Mouse (Mus musculus): ENCODE measurements around the gene Poc1a.

GRCm38 (mm10) chr9:106394649-106395602 is 114.1 kb downstream of the Poc1a start:
- no peak for TF ChIP-seq CTCF (IDR thresholded peaks at IDR 0.05; ENCODE audit: low read depth, low read length)
- TF ChIP-seq POLR2AphosphoS5 (IDR thresholded peaks at IDR 0.05; ENCODE audit: insufficient replicate concordance, low read depth, low read length) = no peak

Measured in G1E (cell line).